Mouse (Mus musculus): ENCODE data around the gene Rap1gap2. TPM values are rescaled to one million over a fixed set of nuclear protein-coding genes. Genes with fewer than 3 reads are reported as not detected.

Rap1gap2 gene
- polyA plus RNA-seq, 1 experiment from 2014 or later: 7.9 TPM

DNA sequence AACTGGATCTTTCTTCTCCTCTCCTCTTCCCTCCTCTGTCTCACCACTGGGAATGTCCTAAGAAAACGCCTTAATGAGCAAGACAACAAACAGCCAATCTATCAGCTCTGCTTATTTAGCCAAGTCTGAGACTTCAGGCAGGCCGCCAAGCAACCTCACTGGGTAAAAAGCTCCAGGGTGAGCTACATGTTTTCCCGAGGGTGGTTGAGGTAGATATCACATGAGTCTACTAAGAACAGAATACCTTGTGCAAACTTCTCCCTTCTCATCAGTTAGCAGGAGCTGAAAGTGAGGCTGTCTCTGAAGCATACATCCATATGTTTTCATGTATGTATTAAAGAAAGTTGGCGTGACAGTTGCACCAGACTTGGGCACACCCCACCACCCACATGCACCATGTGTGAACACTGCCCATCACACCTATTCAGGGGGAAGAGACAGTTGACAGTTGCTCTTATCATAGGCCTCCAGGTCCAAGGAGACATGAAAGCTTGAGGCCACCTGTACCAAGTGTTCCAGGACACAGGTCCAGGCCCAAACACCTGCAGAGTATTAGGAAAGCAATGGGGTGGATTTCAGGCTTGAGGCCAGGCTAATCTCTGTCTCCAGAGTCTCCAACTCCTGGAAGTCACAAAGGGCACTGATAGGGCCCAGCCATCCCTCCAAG, 35.8 kb downstream of the Rap1gap2 start:
- WGBS: 68% methylated on average over 4 of the region's 4 CpGs

DNA sequence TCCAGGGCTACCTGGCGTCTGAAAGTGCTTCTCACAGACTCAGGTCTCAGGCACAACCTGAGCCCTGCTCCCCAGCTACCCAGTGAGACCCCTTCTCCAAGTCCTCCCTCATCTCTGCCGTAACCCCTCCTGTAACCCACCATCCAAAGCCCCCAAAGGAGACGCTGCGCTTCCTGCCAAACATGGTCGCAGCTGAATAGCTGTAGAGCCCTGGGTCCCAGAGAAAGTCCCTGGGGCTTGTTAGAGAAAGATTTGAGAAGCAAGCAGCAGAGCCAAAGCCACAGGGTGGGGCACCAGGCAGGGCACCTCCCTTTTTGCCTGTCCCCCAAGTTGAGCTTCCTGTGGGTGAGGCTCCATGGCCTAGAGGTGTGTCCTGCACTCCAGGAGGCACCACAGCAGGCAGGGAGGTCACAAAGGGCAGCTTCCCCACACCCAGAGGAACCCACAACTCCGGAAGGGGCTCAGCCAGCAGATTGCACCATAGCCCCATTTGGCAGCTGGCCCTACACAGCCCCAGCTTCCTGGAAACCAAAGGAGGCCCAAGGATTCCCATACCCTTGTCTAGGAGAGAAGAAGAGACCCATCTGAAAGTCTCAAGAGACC, 38.2 kb downstream of the Rap1gap2 start:
- Histone ChIP-seq H3K27ac (ENCODE audit: low read depth, low read length) (no peak overlapping the region), H3K4me2 (replicated peaks; ENCODE audit: low read depth) (no peak overlapping the region; the same call in 1 of the 2 replicates), H3K9ac (ENCODE audit: low read depth, low read length) (no peak overlapping the region), H3K4me3 (ENCODE audit: low read depth, low read length) (no peak overlapping the region), H3K9me3 (ENCODE audit: control insufficient read depth) (no peaks in the 10 kb centered on the region), H3K36me3 (ENCODE audit: control insufficient read depth, insufficient read depth) (no peaks in the 10 kb centered on the region), H3K27me3 (replicated peaks; ENCODE audit: control insufficient read depth, insufficient read depth, low read length) (no peaks in the 10 kb centered on the region), H3K4me1 (replicated peaks; ENCODE audit: control insufficient read depth, insufficient read depth, low read length) (no peaks in the 10 kb centered on the region; the same call in 1 of the 2 replicates)
- peak; percentile 60 for ATAC-seq
- WGBS: 63% methylated on average over 6 of the region's 6 CpGs
- no peak for TF ChIP-seq CTCF (IDR thresholded peaks at IDR 0.05; ENCODE audit: low read depth)

More for the DNA sequence above, 35.8 kb downstream of the Rap1gap2 start:
- Histone ChIP-seq H3K4me1 (replicated peaks; ENCODE audit: control insufficient read depth, insufficient read depth, low read length) (no peaks in the 10 kb centered on the region; the same call in 1 of the 2 replicates), H3K9ac (ENCODE audit: low read depth, low read length) (no peak overlapping the region), H3K9me3 (ENCODE audit: control insufficient read depth) (no peaks in the 10 kb centered on the region), H3K27me3 (replicated peaks; ENCODE audit: control insufficient read depth, insufficient read depth, low read length) (no peaks in the 10 kb centered on the region), H3K36me3 (ENCODE audit: control insufficient read depth, insufficient read depth) (no peaks in the 10 kb centered on the region), H3K27ac (ENCODE audit: low read depth, low read length) (no peak overlapping the region), H3K4me2 (replicated peaks; ENCODE audit: low read depth) (no peak overlapping the region), H3K4me3 (ENCODE audit: low read depth, low read length) (no peak overlapping the region)
- TF ChIP-seq CTCF (IDR thresholded peaks at IDR 0.05; ENCODE audit: low read depth): no peak
- ATAC-seq: no peak

DNA sequence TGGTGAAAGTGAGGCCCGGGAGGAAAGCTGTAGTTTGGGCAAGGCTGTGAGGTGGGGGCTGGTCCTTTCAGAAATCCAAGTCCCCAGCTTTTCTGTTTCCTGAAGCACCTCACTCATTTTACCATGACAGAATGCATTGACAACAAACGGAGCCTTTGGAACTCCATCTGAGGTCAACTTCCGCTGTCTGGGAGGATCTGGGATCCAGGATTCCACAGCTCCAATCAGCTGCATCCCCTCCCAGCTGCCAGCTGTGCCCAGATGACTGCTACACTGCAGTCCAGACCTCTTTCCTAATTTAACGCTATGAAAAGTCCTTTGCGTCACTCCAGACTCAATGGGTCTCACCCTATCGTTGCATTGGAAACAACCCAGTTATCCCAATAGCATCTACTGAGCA, 41.0 kb downstream of the Rap1gap2 start:
- Histone ChIP-seq H3K4me2 (replicated peaks; ENCODE audit: low read depth) (no peak overlapping the region), H3K27ac (ENCODE audit: low read depth, low read length) (no peak overlapping the region), H3K27me3 (replicated peaks; ENCODE audit: control insufficient read depth, insufficient read depth, low read length) (no peaks in the 10 kb centered on the region), H3K36me3 (ENCODE audit: control insufficient read depth, insufficient read depth) (no peaks in the 10 kb centered on the region), H3K4me3 (ENCODE audit: low read depth, low read length) (no peak overlapping the region), H3K9ac (ENCODE audit: low read depth, low read length) (no peak overlapping the region), H3K9me3 (ENCODE audit: control insufficient read depth) (no peaks in the 10 kb centered on the region), H3K4me1 (replicated peaks; ENCODE audit: control insufficient read depth, insufficient read depth, low read length) (no peaks in the 10 kb centered on the region; the same call in 1 of the 2 replicates)
- TF ChIP-seq CTCF (IDR thresholded peaks at IDR 0.05; ENCODE audit: low read depth): no peak
- ATAC-seq: no peak
- 76% methylated on average over 6 of the region's 6 CpGs for WGBS

DNA sequence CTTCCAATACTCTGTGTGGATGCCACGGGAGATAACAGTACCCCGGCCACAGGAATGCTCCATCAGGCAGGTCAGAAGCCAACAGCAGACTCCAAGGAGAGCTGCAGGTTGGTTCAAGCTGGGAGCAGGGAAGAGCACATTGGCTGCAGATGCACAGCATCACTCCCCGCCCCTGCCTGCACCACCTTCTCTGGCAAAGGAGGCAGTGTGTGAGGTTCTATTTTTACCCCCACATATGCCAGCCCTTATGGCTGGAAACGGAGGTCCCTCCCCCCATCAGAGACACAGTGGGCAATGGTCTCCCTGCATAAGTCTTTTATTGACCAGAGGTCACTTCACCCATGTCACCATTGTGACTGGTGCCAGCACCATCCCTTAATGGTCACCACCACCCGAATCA, 42.3 kb downstream of the Rap1gap2 start:
- Histone ChIP-seq H3K9me3 (ENCODE audit: control insufficient read depth) (no peaks in the 10 kb centered on the region), H3K27ac (ENCODE audit: low read depth, low read length) (no peak overlapping the region), H3K36me3 (ENCODE audit: control insufficient read depth, insufficient read depth) (no peaks in the 10 kb centered on the region), H3K9ac (ENCODE audit: low read depth, low read length) (no peak overlapping the region), H3K27me3 (replicated peaks; ENCODE audit: control insufficient read depth, insufficient read depth, low read length) (no peaks in the 10 kb centered on the region), H3K4me3 (ENCODE audit: low read depth, low read length) (no peak overlapping the region), H3K4me1 (replicated peaks; ENCODE audit: control insufficient read depth, insufficient read depth, low read length) (no peaks in the 10 kb centered on the region; the same call in 1 of the 2 replicates), H3K4me2 (replicated peaks; ENCODE audit: low read depth) (no peak overlapping the region)
- TF ChIP-seq CTCF (IDR thresholded peaks at IDR 0.05; ENCODE audit: low read depth): no peak
- 83% methylated on average over 5 of the region's 5 CpGs for WGBS
- ATAC-seq: no peak

DNA sequence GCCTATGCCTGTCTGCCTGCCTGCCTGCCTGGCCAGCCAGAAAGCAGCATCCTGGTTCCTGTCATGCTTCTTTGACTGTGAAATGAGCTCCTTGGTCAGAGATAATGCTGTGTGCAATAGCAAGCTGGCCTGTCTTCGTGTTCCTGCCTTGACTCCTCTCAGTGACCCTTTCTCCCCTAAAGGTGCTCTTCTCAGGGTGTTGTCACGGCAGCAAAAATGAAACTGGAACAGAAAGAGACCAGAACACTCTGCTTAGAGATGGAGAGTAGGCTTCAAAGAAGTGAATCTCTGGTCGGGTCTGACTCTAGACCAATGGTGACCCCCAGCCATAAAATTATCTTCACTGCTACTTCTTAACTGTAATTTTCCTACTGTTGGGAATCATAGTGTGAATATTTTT, 42.7 kb downstream of the Rap1gap2 start:
- no peak overlapping the region for H3K4me2 ChIP-seq (replicated peaks; ENCODE audit: low read depth)
- no peak for TF ChIP-seq CTCF (IDR thresholded peaks at IDR 0.05; ENCODE audit: low read depth)
- H3K4me1 ChIP-seq (replicated peaks; ENCODE audit: control insufficient read depth, insufficient read depth, low read length): no peaks in the 10 kb centered on the region; the same call in 1 of the 2 replicates
- WGBS: 71% methylated on average over 3 of the region's 3 CpGs
- no peaks in the 10 kb centered on the region for H3K9me3 ChIP-seq (ENCODE audit: control insufficient read depth)
- ATAC-seq: no peak
- H3K36me3 ChIP-seq (ENCODE audit: control insufficient read depth, insufficient read depth): no peaks in the 10 kb centered on the region
- no peak overlapping the region for H3K4me3 ChIP-seq (ENCODE audit: low read depth, low read length)
- no peaks in the 10 kb centered on the region for H3K27me3 ChIP-seq (replicated peaks; ENCODE audit: control insufficient read depth, insufficient read depth, low read length)
- no peak overlapping the region for H3K9ac ChIP-seq (ENCODE audit: low read depth, low read length)
- no peak overlapping the region for H3K27ac ChIP-seq (ENCODE audit: low read depth, low read length)

DNA sequence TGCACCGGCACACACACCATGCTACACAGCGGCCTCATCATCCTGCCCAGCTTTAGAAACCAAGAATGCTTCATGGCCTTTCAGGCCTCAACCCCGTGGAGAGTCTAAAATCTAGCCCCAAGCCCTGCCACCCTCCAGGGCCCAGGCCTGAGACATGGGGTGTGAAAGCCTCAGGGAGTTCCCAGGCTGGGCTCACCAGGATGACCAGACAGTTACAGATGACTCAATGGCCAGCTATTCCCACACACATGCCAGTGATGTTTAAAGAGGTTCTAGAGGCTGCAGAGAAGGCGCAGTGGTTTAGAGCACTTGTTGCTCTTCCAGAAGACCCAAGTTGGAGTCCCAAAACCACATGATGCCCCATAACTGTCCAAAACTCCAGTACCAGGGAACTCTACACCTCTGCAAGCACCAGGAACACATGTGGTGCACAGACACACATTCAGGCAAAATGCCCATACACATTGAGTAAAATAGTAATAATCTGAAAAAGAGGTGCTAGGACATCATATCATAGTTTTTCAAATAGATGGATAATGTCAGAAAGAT, 44.3 kb downstream of the Rap1gap2 start:
- H3K9ac ChIP-seq (ENCODE audit: low read depth, low read length): no peak overlapping the region
- H3K36me3 ChIP-seq (ENCODE audit: control insufficient read depth, insufficient read depth): no peaks in the 10 kb centered on the region
- H3K4me1 ChIP-seq (replicated peaks; ENCODE audit: control insufficient read depth, insufficient read depth, low read length): no peaks in the 10 kb centered on the region
- 84% methylated on average over 4 of the region's 4 CpGs for WGBS
- no peaks in the 10 kb centered on the region for H3K9me3 ChIP-seq (ENCODE audit: control insufficient read depth)
- no peak for TF ChIP-seq CTCF (IDR thresholded peaks at IDR 0.05; ENCODE audit: low read depth)
- H3K4me2 ChIP-seq (replicated peaks; ENCODE audit: low read depth): no peak overlapping the region
- H3K27me3 ChIP-seq (replicated peaks; ENCODE audit: control insufficient read depth, insufficient read depth, low read length): no peaks in the 10 kb centered on the region
- no peak overlapping the region for H3K27ac ChIP-seq (ENCODE audit: low read depth, low read length)
- no peak overlapping the region for H3K4me3 ChIP-seq (ENCODE audit: low read depth, low read length)
- ATAC-seq: no peak

All from intestine, postnatal 0 days (tissue).